Mouse (Mus musculus) MEL (cell line): Measurements from ENCODE around the gene H2afj.

Source experiments
- CTCF ChIP-seq, 3 experiments: IDR thresholded peaks in 2 of 3; conservative IDR thresholded peaks in 1 of 3; 2 replicates each; pipeline ENCODE4 v1.5.1; 2011 to 2012; ENCODE audit warnings: low read length in 3 of 3, low read depth in 2 of 3, mild to moderate bottlenecking in 2 of 3, improper control_type of control experiment in 1 of 3, inconsistent platforms in 1 of 3, mixed read lengths in 1 of 3, moderate library complexity in 1 of 3; ENCODE audit not compliant: control insufficient read depth in 1 of 3, insufficient read depth in 1 of 3, poor library complexity in 1 of 3, severe bottlenecking in 1 of 3
- ELF1 ChIP-seq: IDR thresholded peaks from 2 replicates; pipeline ENCODE4 v1.6.1; 2014; ENCODE audit warnings: low read depth, mild to moderate bottlenecking, inconsistent platforms, low read length, improper control_type of control experiment, moderate library complexity
- EP300 ChIP-seq, 2 experiments: IDR thresholded peaks; 2 replicates each; pipeline ENCODE4 v1.6.1; 2011; ENCODE audit warnings: improper control_type of control experiment in 2 of 2, low read length in 2 of 2, low read depth in 1 of 2, mild to moderate bottlenecking in 1 of 2
- GABPA ChIP-seq: IDR thresholded peaks from 2 replicates; pipeline ENCODE4 v1.6.1; 2012; ENCODE audit warnings: low read depth, mild to moderate bottlenecking, inconsistent platforms, low read length, improper control_type of control experiment, moderate library complexity
- GATA1 ChIP-seq: IDR thresholded peaks from 2 replicates; pipeline ENCODE4 v1.6.1; 2011; ENCODE audit warnings: low read depth, low read length, improper control_type of control experiment
- MAFK ChIP-seq: IDR thresholded peaks from 2 replicates; pipeline ENCODE4 v1.6.1; 2011; ENCODE audit warnings: low read depth, mild to moderate bottlenecking, low read length, improper control_type of control experiment, borderline replicate concordance
- MAX ChIP-seq: IDR thresholded peaks from 2 replicates; pipeline ENCODE4 v1.6.1; 2011; ENCODE audit warnings: low read length, improper control_type of control experiment
- MAZ ChIP-seq: IDR thresholded peaks from 2 replicates; pipeline ENCODE4 v1.6.1; 2012; ENCODE audit warnings: low read depth, mild to moderate bottlenecking, inconsistent platforms, low read length, improper control_type of control experiment
- POLR2A ChIP-seq, 2 experiments: IDR thresholded peaks; 2 replicates each; pipeline ENCODE4 v1.6.1; 2011 to 2012; ENCODE audit warnings: low read length in 2 of 2, mild to moderate bottlenecking in 2 of 2, control low read depth in 1 of 2, improper control_type of control experiment in 1 of 2, low read depth in 1 of 2, moderate library complexity in 1 of 2; ENCODE audit not compliant: control insufficient read depth in 1 of 2, insufficient read depth in 1 of 2, poor library complexity in 1 of 2
- POLR2AphosphoS5 ChIP-seq: IDR thresholded peaks from 2 replicates; pipeline ENCODE4 v1.6.1; 2012; ENCODE audit warnings: low read depth, borderline replicate concordance, mild to moderate bottlenecking, inconsistent platforms, low read length, moderate library complexity, mixed read lengths
- SIN3A ChIP-seq: IDR thresholded peaks from 2 replicates; pipeline ENCODE4 v1.6.1; 2012; ENCODE audit warnings: low read length, improper control_type of control experiment, inconsistent platforms
- SMC3 ChIP-seq: IDR thresholded peaks from 2 replicates; pipeline ENCODE4 v1.6.1; 2011; ENCODE audit warnings: low read depth, low read length, improper control_type of control experiment
- USF2 ChIP-seq, 2 experiments: IDR thresholded peaks; 2 replicates each; pipeline ENCODE4 v1.6.1; 2011 to 2012; ENCODE audit warnings: improper control_type of control experiment in 2 of 2, low read length in 2 of 2, borderline replicate concordance in 1 of 2, inconsistent platforms in 1 of 2, low read depth in 1 of 2, mild to moderate bottlenecking in 1 of 2; ENCODE audit not compliant: insufficient read depth in 1 of 2
- ZC3H11A ChIP-seq: IDR thresholded peaks from 2 replicates; pipeline ENCODE4 v1.6.1; 2012; ENCODE audit warnings: low read depth, mild to moderate bottlenecking, inconsistent platforms, low read length, improper control_type of control experiment

GRCm38 (mm10) chr6:136795110-136795509 lies 12.9 kb upstream of the H2afj start:
- no peak for TF ChIP-seq POLR2A (IDR thresholded peaks at IDR 0.05; ENCODE audit: control insufficient read depth in 1 of 2, insufficient read depth in 1 of 2, low read depth in 1 of 2, low read length in 2 of 2, poor library complexity in 1 of 2)
- TF ChIP-seq GATA1: 0 out of 2 replicates have a peak, but pooled peaks have one; percentile 7
- TF ChIP-seq EP300 (IDR thresholded peaks at IDR 0.05; ENCODE audit: low read depth in 1 of 2, low read length in 2 of 2): no peak
- no peak for TF ChIP-seq ZC3H11A
- TF ChIP-seq ELF1: no peak
- TF ChIP-seq MAZ: no peak
- no peak for TF ChIP-seq SIN3A
- no peak for TF ChIP-seq CTCF (IDR thresholded peaks at IDR 0.05 in 2 of 3, conservative IDR thresholded peaks at IDR 0.05 in 1 of 3; ENCODE audit: control insufficient read depth in 1 of 3, insufficient read depth in 1 of 3, low read depth in 2 of 3, low read length in 3 of 3, poor library complexity in 1 of 3, severe bottlenecking in 1 of 3)
- no peak for TF ChIP-seq MAFK
- no peak for TF ChIP-seq SMC3
- no peak for TF ChIP-seq MAX
- TF ChIP-seq USF2 (IDR thresholded peaks at IDR 0.05; ENCODE audit: borderline replicate concordance in 1 of 2, insufficient read depth in 1 of 2, low read depth in 1 of 2, low read length in 2 of 2): no peak
- TF ChIP-seq GABPA: no peak
- TF ChIP-seq POLR2AphosphoS5: no peak
